In the genomic region with DNA sequence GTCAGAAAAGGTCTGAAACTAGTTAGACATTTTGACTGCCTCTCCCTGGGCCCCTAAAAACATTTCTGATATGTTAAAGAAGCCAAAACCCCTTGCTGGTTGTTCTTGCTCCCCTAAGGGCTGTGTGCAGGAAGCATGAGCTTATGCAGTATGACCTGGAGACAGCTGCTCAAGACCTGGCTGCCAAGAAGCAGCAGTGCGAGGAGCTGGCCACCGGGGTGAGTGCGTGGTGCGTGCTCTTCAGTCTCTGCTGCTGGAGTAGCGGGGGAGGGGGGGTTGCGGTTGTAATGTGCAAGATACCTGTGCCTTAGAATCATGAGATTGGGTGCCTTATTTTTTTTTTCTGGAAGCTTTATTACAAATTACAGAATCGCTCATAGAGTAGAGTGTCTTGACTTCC, we compare ENCODE assay signal across 19 mouse cellular contexts. TPM values are rescaled to one million over a fixed set of nuclear protein-coding genes. Genes with fewer than 3 reads are reported as not detected.
DNase-seq lines count a peak whose midpoint lies in the region; ATAC-seq and TF ChIP-seq lines count a peak whose summit lies in the region.
"Had no signal": no experiment of that assay in that cellular context is flagged by ENCODE, and none has a peak within 500 bp of the region (broad histone marks: within the 10 kb centered on the region; RNA-seq: fewer than 3 reads in every experiment).

No protein-coding gene starts in this region.

- WGBS in heart, embryonic 10.5 days, result 91% methylated on average over 7 of the region's 7 CpGs
- WGBS in midbrain, embryonic 14.5 days, result 85% methylated on average over 7 of the region's 7 CpGs
- WGBS in midbrain, embryonic 16.5 days, result 89% methylated on average over 7 of the region's 7 CpGs
- WGBS in lung, adult 2 months, result 72% methylated on average over 7 of the region's 7 CpGs

- no peak for TF ChIP-seq CTCF in lung, adult 2 months (IDR thresholded peaks at IDR 0.05; ENCODE audit: insufficient read depth, low read length)

- intact Hi-C loops in heart, postnatal 10 days (cut with DNase I), result no loop called here

- peak; percentile 58 for DNase-seq in heart, embryonic 10.5 days (ENCODE audit: low spot score)
- no peak for DNase-seq in heart, postnatal 10 days
- DNase-seq in midbrain, embryonic 14.5 days, result peak; percentile 8
- DNase-seq in ZHBTc4 (ENCODE audit: low read depth, low spot score), result peak; percentile 42
- peak; percentile 72 to 74 for DNase-seq in cerebellum, postnatal 10 days
- no peak for DNase-seq in embryo, embryonic 10 days (ENCODE audit: low spot score)
- DNase-seq in lung, adult 2 months, result no peak
- DNase-seq: adrenal gland, postnatal 14 days; heart, adult 11 months; kidney, adult 8-10 months; kidney, postnatal 25 days; lung, postnatal 4 days; right cerebral cortex, postnatal 25 days; spleen, adult 18-20 months had no signal

- peaks cover 6% of the 10 kb centered on the region for H3K9me3 ChIP-seq in heart, embryonic 10.5 days
- H3K9me3 ChIP-seq in midbrain, embryonic 14.5 days (ENCODE audit: control insufficient read depth, low read length), result peaks cover 7% of the 10 kb centered on the region; the same call in 1 of the 2 replicates
- H3K9me3 ChIP-seq in midbrain, embryonic 16.5 days (replicated peaks; ENCODE audit: control insufficient read depth, low read length, poor library complexity, severe bottlenecking), result no peaks in the 10 kb centered on the region; the same call in 1 of the 2 replicates

- no peak overlapping the region for H3K9ac ChIP-seq in midbrain, embryonic 14.5 days (replicated peaks; ENCODE audit: low read length)
- no peak overlapping the region for H3K9ac ChIP-seq in midbrain, embryonic 16.5 days (ENCODE audit: low read depth, low read length)
- H3K9ac ChIP-seq: heart, embryonic 12.5 days; liver, embryonic 14.5 days had no signal

- no peak for TF ChIP-seq POLR2A in lung, adult 2 months (IDR thresholded peaks at IDR 0.05; ENCODE audit: borderline replicate concordance, extremely low read depth, low read depth, low read length)

- no peak overlapping the region for H3K27ac ChIP-seq in heart, embryonic 10.5 days
- H3K27ac ChIP-seq in midbrain, embryonic 14.5 days (replicated peaks; ENCODE audit: low read depth, low read length), result no peak overlapping the region
- H3K27ac ChIP-seq in midbrain, embryonic 16.5 days (ENCODE audit: low read length), result no peak overlapping the region
- H3K27ac ChIP-seq: forebrain, embryonic 10.5 days; liver, embryonic 14.5 days had no signal

- H3K4me1 ChIP-seq in heart, embryonic 10.5 days, result no peaks in the 10 kb centered on the region
- H3K4me1 ChIP-seq in midbrain, embryonic 14.5 days (ENCODE audit: control insufficient read depth, insufficient read depth, low read length), result no peaks in the 10 kb centered on the region
- no peaks in the 10 kb centered on the region; the same call in 1 of the 2 replicates for H3K4me1 ChIP-seq in midbrain, embryonic 16.5 days (ENCODE audit: control insufficient read depth, insufficient read depth, low read length)
- H3K4me1 ChIP-seq in lung, adult 2 months (ENCODE audit: control insufficient read depth, insufficient read depth, low read length), result no peaks in the 10 kb centered on the region
- H3K4me1 ChIP-seq: forebrain, embryonic 10.5 days; heart, embryonic 12.5 days had no signal

- peaks cover 97% of the 10 kb centered on the region for H3K36me3 ChIP-seq in heart, embryonic 10.5 days
- peaks cover 91% of the 10 kb centered on the region for H3K36me3 ChIP-seq in midbrain, embryonic 14.5 days (ENCODE audit: control insufficient read depth, insufficient read depth, low read length)
- H3K36me3 ChIP-seq in midbrain, embryonic 16.5 days (ENCODE audit: control insufficient read depth, insufficient read depth, low read length), result peaks cover 58% of the 10 kb centered on the region

- no peak overlapping the region for H3K4me3 ChIP-seq in heart, embryonic 10.5 days
- H3K4me3 ChIP-seq in midbrain, embryonic 14.5 days (replicated peaks; ENCODE audit: low read depth, low read length), result no peak overlapping the region
- H3K4me3 ChIP-seq in midbrain, embryonic 16.5 days (ENCODE audit: low read depth, low read length), result no peak overlapping the region
- no peak overlapping the region for H3K4me3 ChIP-seq in lung, adult 2 months (replicated peaks; ENCODE audit: extremely low read depth, low read depth, low read length)
- H3K4me3 ChIP-seq: forebrain, embryonic 10.5 days; heart, embryonic 12.5 days had no signal

- H3K27me3 ChIP-seq in heart, embryonic 10.5 days (ENCODE audit: insufficient read depth, poor library complexity, severe bottlenecking), result no peaks in the 10 kb centered on the region
- no peaks in the 10 kb centered on the region for H3K27me3 ChIP-seq in midbrain, embryonic 14.5 days (ENCODE audit: control insufficient read depth, insufficient read depth, low read length)
- H3K27me3 ChIP-seq in midbrain, embryonic 16.5 days (ENCODE audit: control insufficient read depth, insufficient read depth, low read depth, low read length), result no peaks in the 10 kb centered on the region
- H3K27me3 ChIP-seq: heart, embryonic 12.5 days had no signal

- no peak overlapping the region for H3K4me2 ChIP-seq in midbrain, embryonic 14.5 days (ENCODE audit: low read length)
- H3K4me2 ChIP-seq in midbrain, embryonic 16.5 days (ENCODE audit: low read length), result no peak overlapping the region
- H3K4me2 ChIP-seq: heart, embryonic 12.5 days had no signal

- no peak for ATAC-seq in midbrain, embryonic 14.5 days (ENCODE audit: low FRiP score, low TSS enrichment)
- no peak for ATAC-seq in midbrain, embryonic 16.5 days
- ATAC-seq: forebrain, embryonic 16.5 days had no signal

RNA-seq across cellular contexts. Expression of gene Snx4, which starts 38.7 kb away (rescaled TPM):
- 83.2 and 84.9 TPM in 2 replicates for polyA plus RNA-seq in heart, embryonic 10.5 days (2016; fragmentation: Nextera tagmentation; extraction: Ambion mirVana)
- 10 to 100 TPM; 48.7 to 49.1 TPM for total RNA-seq in heart, postnatal 10 days (2021)
- 77.8 and 98.2 TPM in 2 replicates for polyA plus RNA-seq in midbrain, embryonic 14.5 days (2014; fragmentation: Nextera tagmentation; extraction: Ambion mirVana)
- 93.2 and 96.5 TPM in 2 replicates for polyA plus RNA-seq in midbrain, embryonic 16.5 days (2015; fragmentation: Nextera tagmentation; extraction: Ambion mirVana)
- polyA plus RNA-seq in lung, adult 2 months (2012; rRNA removed), result 13.5 and 25.3 TPM in 2 replicates

Comparison
In these comparisons a context has a peak if more than half of its experiments do, and no peak if none do; other contexts are left out.
1. DNase-seq: peak in heart, embryonic 10.5 days (single experiment), midbrain, embryonic 14.5 days (single experiment), ZHBTc4 (single experiment) and cerebellum, postnatal 10 days (2 of 2); none in heart, postnatal 10 days (0 of 2), embryo, embryonic 10 days (single experiment) and lung, adult 2 months (single experiment).